Mouse (Mus musculus): ENCODE results near the gene Rab15.

GRCm38 (mm10) chr12:76752652-76753318 is 69.9 kb downstream of the Rab15 start:
- TF ChIP-seq CTCF (IDR thresholded peaks at IDR 0.05; ENCODE audit: control insufficient read depth, insufficient read depth, insufficient read length) = no peak
- TF ChIP-seq FOSL1 (IDR thresholded peaks at IDR 0.05; ENCODE audit: insufficient read depth, low read length, poor library complexity, severe bottlenecking) = no peak
- TF ChIP-seq CEBPB (IDR thresholded peaks at IDR 0.05; ENCODE audit: low read depth) = no peak
- no peak for TF ChIP-seq MYOG (IDR thresholded peaks at IDR 0.05; ENCODE audit: control insufficient read depth, extremely low read depth, insufficient read length)
